Mouse (Mus musculus) MEL (cell line): ENCODE measurements at regions not wholly inside any gene's neighbourhood (a gene's known extent, or its start where the extent isn't known, plus 50 kb on each side); places are given as distances from the start of the nearest gene placed in this dataset.

Experiments used
- DNase-seq: peaks from one replicate; pipeline ENCODE4 v3.0.0; 2011; ENCODE audit warnings: low read depth, low spot score
- H3K27ac ChIP-seq: 2 replicates; pipeline ENCODE4 v1.5.1; 2012; ENCODE audit warnings: low read depth, mild to moderate bottlenecking, control low read depth, low read length, moderate library complexity; ENCODE audit not compliant: control insufficient read depth
- H3K27me3 ChIP-seq, 2 experiments: fragments of 150-350 bp in 1 of 2; sonication (generic) in 1 of 2; 2 replicates each; pipeline ENCODE4 v1.6.1; 2012; ENCODE audit warnings: low read length in 2 of 2, mild to moderate bottlenecking in 2 of 2, improper control_type of control experiment in 1 of 2, moderate library complexity in 1 of 2; ENCODE audit not compliant: insufficient read depth in 2 of 2, control insufficient read depth in 1 of 2
- H3K36me3 ChIP-seq, 2 experiments: 2 replicates each; pipeline ENCODE4 v1.6.1; 2012 to 2014; ENCODE audit warnings: low read length in 2 of 2, improper control_type of control experiment in 1 of 2, inconsistent platforms in 1 of 2, mild to moderate bottlenecking in 1 of 2; ENCODE audit not compliant: insufficient read depth in 2 of 2, control insufficient read depth in 1 of 2
- H3K4me1 ChIP-seq, 2 experiments: fragments of 150-350 bp in 1 of 2; sonication (generic) in 1 of 2; 2 replicates each; pipeline ENCODE4 v1.6.1; 2012; ENCODE audit warnings: low read length in 2 of 2, improper control_type of control experiment in 1 of 2, mild to moderate bottlenecking in 1 of 2; ENCODE audit not compliant: insufficient read depth in 2 of 2, control insufficient read depth in 1 of 2
- H3K4me3 ChIP-seq, 2 experiments: fragments of 150-350 bp in 1 of 2; sonication (generic) in 1 of 2; 2 replicates each; pipeline ENCODE4 v1.5.1; 2012; ENCODE audit warnings: low read depth in 2 of 2, low read length in 2 of 2, mild to moderate bottlenecking in 2 of 2, moderate library complexity in 2 of 2, control low read depth in 1 of 2, improper control_type of control experiment in 1 of 2; ENCODE audit not compliant: control insufficient read depth in 1 of 2, insufficient read depth in 1 of 2
- H3K79me2 ChIP-seq: 2 replicates; pipeline ENCODE4 v1.6.1; 2012; ENCODE audit warnings: mild to moderate bottlenecking, low read length, moderate library complexity; ENCODE audit not compliant: control insufficient read depth, poor library complexity, insufficient read depth
- H3K9ac ChIP-seq: 2 replicates; pipeline ENCODE4 v1.6.1; 2012; ENCODE audit warnings: low read depth, mild to moderate bottlenecking, control low read depth, low read length, moderate library complexity; ENCODE audit not compliant: control insufficient read depth, poor library complexity, severe bottlenecking
- H3K9me3 ChIP-seq: fragments of 150-350 bp; sonication (generic); replicated peaks from 2 replicates; pipeline ENCODE4 v1.6.1; 2012; ENCODE audit warnings: mild to moderate bottlenecking, low read length, improper control_type of control experiment, moderate library complexity; ENCODE audit not compliant: insufficient read depth
- BHLHE40 ChIP-seq: IDR thresholded peaks from 2 replicates; pipeline ENCODE4 v1.6.1; 2012; ENCODE audit warnings: low read depth, mild to moderate bottlenecking, inconsistent platforms, low read length, improper control_type of control experiment, borderline replicate concordance
- E2F4 ChIP-seq: IDR thresholded peaks from 2 replicates; pipeline ENCODE4 v1.6.1; 2011; ENCODE audit warnings: low read depth, low read length, improper control_type of control experiment, borderline replicate concordance
- ELF1 ChIP-seq: IDR thresholded peaks from 2 replicates; pipeline ENCODE4 v1.6.1; 2014; ENCODE audit warnings: low read depth, mild to moderate bottlenecking, inconsistent platforms, low read length, improper control_type of control experiment, moderate library complexity
- ETS1 ChIP-seq: IDR thresholded peaks from 2 replicates; pipeline ENCODE4 v1.6.1; 2012; ENCODE audit warnings: low read depth, mild to moderate bottlenecking, inconsistent platforms, low read length, improper control_type of control experiment, moderate library complexity
- GATA1 ChIP-seq: IDR thresholded peaks from 2 replicates; pipeline ENCODE4 v1.6.1; 2011; ENCODE audit warnings: low read depth, low read length, improper control_type of control experiment
- HCFC1 ChIP-seq: IDR thresholded peaks from 2 replicates; pipeline ENCODE4 v1.6.1; 2012; ENCODE audit warnings: low read depth, mild to moderate bottlenecking, inconsistent platforms, low read length, improper control_type of control experiment, moderate library complexity
- JUND ChIP-seq: IDR thresholded peaks from 2 replicates; pipeline ENCODE4 v1.6.1; 2011; ENCODE audit warnings: low read depth, mild to moderate bottlenecking, improper control_type of control experiment, low read length
- KAT2A ChIP-seq: conservative IDR thresholded peaks from 2 replicates; pipeline ENCODE4 v1.6.1; 2012; ENCODE audit warnings: low read depth, low read length, improper control_type of control experiment, inconsistent platforms
- MAX ChIP-seq: IDR thresholded peaks from 2 replicates; pipeline ENCODE4 v1.6.1; 2011; ENCODE audit warnings: low read length, improper control_type of control experiment
- MAZ ChIP-seq: IDR thresholded peaks from 2 replicates; pipeline ENCODE4 v1.6.1; 2012; ENCODE audit warnings: low read depth, mild to moderate bottlenecking, inconsistent platforms, low read length, improper control_type of control experiment
- MEF2A ChIP-seq: IDR thresholded peaks from 2 replicates; pipeline ENCODE4 v1.6.1; 2014; ENCODE audit warnings: low read depth, mild to moderate bottlenecking, inconsistent platforms, low read length, improper control_type of control experiment; ENCODE audit not compliant: poor library complexity, insufficient replicate concordance, severe bottlenecking; ENCODE audit errors: extremely low read depth
- MXI1 ChIP-seq: IDR thresholded peaks from 2 replicates; pipeline ENCODE4 v1.6.1; 2011; ENCODE audit warnings: mild to moderate bottlenecking, low read depth, low read length, improper control_type of control experiment
- MYB ChIP-seq: IDR thresholded peaks from 2 replicates; pipeline ENCODE4 v1.6.1; 2011; ENCODE audit warnings: mild to moderate bottlenecking, low read depth, low read length, improper control_type of control experiment
- NELFE ChIP-seq: IDR thresholded peaks from 2 replicates; pipeline ENCODE4 v1.6.1; 2011; ENCODE audit warnings: low read depth, low read length, improper control_type of control experiment
- NRF1 ChIP-seq: IDR thresholded peaks from 2 replicates; pipeline ENCODE4 v1.6.1; 2014; ENCODE audit warnings: low read depth, mild to moderate bottlenecking, inconsistent platforms, low read length, improper control_type of control experiment, moderate library complexity; ENCODE audit not compliant: poor library complexity, insufficient read depth, severe bottlenecking
- RCOR1 ChIP-seq: IDR thresholded peaks from 2 replicates; pipeline ENCODE4 v1.6.1; 2012; ENCODE audit warnings: low read depth, mild to moderate bottlenecking, inconsistent platforms, low read length, improper control_type of control experiment
- SMC3 ChIP-seq: IDR thresholded peaks from 2 replicates; pipeline ENCODE4 v1.6.1; 2011; ENCODE audit warnings: low read depth, low read length, improper control_type of control experiment
- TBP ChIP-seq: IDR thresholded peaks from 2 replicates; pipeline ENCODE4 v1.8.0; 2011; ENCODE audit warnings: low read depth, low read length, improper control_type of control experiment
- TCF12 ChIP-seq: IDR thresholded peaks from 2 replicates; pipeline ENCODE4 v1.6.1; 2014; ENCODE audit warnings: low read depth, mild to moderate bottlenecking, inconsistent platforms, low read length, improper control_type of control experiment, moderate library complexity
- ZNF384 ChIP-seq: IDR thresholded peaks from 2 replicates; pipeline ENCODE4 v1.6.1; 2012; ENCODE audit warnings: low read depth, mild to moderate bottlenecking, inconsistent platforms, low read length, improper control_type of control experiment

GRCm38 (mm10) chr4:55645432-55645831 is 113.2 kb upstream of the Klf4 start:
- H3K27ac ChIP-seq: no peak overlapping the region
- H3K79me2 ChIP-seq: no peaks in the 10 kb centered on the region
- H3K27me3 ChIP-seq: no peaks in the 10 kb centered on the region
- DNase-seq: no peak
- no peaks in the 10 kb centered on the region for H3K9me3 ChIP-seq
- no peaks in the 10 kb centered on the region for H3K4me1 ChIP-seq
- TF ChIP-seq ETS1 (no peak), MYB (no peak), KAT2A (no peak), RCOR1 (no peak), MAX (no peak), ELF1 (no peak), ZNF384 (no peak), NELFE (no peak), TBP (no peak), NRF1 (no peak), MAZ (no peak)
- TF ChIP-seq, all 39 proteins: peak for 0
- H3K9ac ChIP-seq: no peak overlapping the region
- H3K36me3 ChIP-seq: no peaks in the 10 kb centered on the region
- no peak overlapping the region for H3K4me3 ChIP-seq

- Histone ChIP-seq H3K4me1 (no peaks in the 10 kb centered on the region), H3K27ac (no peak overlapping the region), H3K4me3 (no peak overlapping the region), H3K36me3 (no peaks in the 10 kb centered on the region), H3K79me2 (no peaks in the 10 kb centered on the region), H3K9ac (no peak overlapping the region), H3K27me3 (no peaks in the 10 kb centered on the region), H3K9me3 (no peaks in the 10 kb centered on the region)
- DNase-seq: no peak
- TF ChIP-seq JUND (no peak), RCOR1 (no peak), NELFE (no peak), SMC3 (no peak), GATA1 (no peak), TBP (no peak), BHLHE40 (no peak)
Measured at GRCm38 (mm10) chr4:55644895-55645294, 112.6 kb upstream of the Klf4 start.

DNA sequence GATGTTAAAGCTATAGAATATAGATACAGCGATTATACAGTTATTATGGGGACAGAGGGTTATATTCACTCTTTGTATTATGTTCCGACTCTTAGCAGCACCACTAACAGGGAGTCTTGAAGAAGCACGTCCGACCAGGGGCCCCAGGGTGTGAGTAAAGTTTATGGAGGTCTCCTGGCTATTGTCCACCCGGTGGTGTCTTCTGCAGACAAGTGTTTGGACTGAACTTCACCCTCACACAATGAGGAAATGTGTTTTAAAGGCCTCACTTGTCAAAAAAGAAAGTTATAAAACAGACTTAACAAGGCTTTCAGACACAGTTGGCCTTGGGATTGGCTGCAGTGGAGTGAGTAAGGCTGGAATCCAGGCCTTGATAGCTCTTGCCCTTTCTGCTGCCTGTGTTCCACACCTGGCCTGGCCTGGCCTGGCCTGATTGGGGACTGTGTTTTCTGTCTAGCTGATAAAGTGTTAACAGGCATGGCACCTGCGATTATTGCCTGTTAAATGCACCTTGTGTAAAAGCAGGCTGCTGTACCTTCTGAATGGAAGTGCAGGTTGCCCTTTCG is 102.8 kb upstream of the Klf4 start:
- Histone ChIP-seq H3K9me3 (no peaks in the 10 kb centered on the region), H3K27ac (no peak overlapping the region), H3K36me3 (no peaks in the 10 kb centered on the region), H3K9ac (no peak overlapping the region), H3K27me3 (no peaks in the 10 kb centered on the region), H3K4me1 (no peaks in the 10 kb centered on the region), H3K79me2 (no peaks in the 10 kb centered on the region), H3K4me3 (no peak overlapping the region)
- no peak for DNase-seq
- TF ChIP-seq MEF2A (no peak), NRF1 (no peak), TCF12 (no peak), MXI1 (no peak), HCFC1 (no peak), E2F4 (no peak)
